Mouse (Mus musculus) thymus, postnatal 10 days (tissue): ENCODE measurements around the gene Fgf5.

Experiments used
- DNase-seq, 2 experiments: peaks; one replicate each; pipeline ENCODE4 v3.0.0; 2021; ENCODE audit warnings: low spot score in 2 of 2

Fgf5 gene

GRCm38 (mm10) chr5:98305673-98306072 lies 51.7 kb downstream of the Fgf5 start:
- DNase-seq, result no peak

- DNase-seq, result no peak
Measured at GRCm38 (mm10) chr5:98306528-98306927, 52.5 kb downstream of the Fgf5 start.

- no peak for DNase-seq
Measured at GRCm38 (mm10) chr5:98326625-98327024, 72.6 kb downstream of the Fgf5 start.
